Mouse (Mus musculus): ENCODE results near the gene Sema4d. TPM values are rescaled to one million over a fixed set of nuclear protein-coding genes. Genes with fewer than 3 reads are reported as not detected.
A peak's percentile ranks its signal among the peaks of the same experiment; 100 is the strongest.
"Not testable (repeated sequence)": the region's sequence is repeated elsewhere in the genome, so short reads cannot be mapped to it uniquely, and the experiment has no call there.

Sema4d gene
- total RNA-seq, 1 experiment from 2014 or later = 33.0 TPM

DNA sequence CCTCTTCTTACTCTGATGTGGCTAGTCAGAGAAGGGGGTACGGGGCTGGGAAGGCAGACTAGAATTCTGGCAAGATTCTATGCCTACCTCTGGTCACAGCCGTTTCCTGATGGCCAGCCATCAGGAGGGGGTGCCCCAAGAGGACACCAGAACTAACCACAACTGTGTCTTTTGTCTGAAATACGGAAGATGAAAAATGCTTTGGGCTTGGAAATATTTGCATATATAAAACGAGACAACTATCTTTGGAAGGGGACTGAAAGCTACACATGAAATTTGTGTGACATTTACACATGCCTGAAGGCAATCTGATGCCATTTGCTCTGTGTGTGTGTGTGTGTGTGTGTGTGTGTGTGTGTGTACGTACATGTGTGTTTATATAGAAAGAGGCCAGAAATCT lies 89.7 kb downstream of the Sema4d start:
- ATAC-seq (replicated peaks; ENCODE audit: low read depth, poor library complexity, severe bottlenecking) = no peak

DNA sequence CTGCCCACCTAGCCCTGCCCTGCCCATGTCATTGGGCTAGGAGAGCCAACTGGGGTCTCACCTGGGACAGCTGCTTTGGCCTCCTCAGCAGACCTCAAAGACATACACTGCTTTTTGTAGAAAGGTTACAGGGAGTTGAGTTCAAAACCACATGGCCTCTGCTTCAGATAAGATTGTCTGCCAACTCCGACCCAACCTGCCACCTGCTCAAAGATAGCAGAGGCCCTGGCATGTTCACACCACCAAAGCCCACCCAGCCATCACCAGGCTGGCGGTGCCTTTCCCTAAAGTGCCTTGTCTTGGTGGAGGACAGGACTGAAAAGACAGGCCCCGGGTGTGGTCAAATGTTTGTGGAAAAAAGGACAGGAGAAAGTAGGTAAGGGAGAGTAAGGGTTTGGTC lies 95.2 kb downstream of the Sema4d start:
- no peak for ATAC-seq (replicated peaks; ENCODE audit: low read depth, poor library complexity, severe bottlenecking)

DNA sequence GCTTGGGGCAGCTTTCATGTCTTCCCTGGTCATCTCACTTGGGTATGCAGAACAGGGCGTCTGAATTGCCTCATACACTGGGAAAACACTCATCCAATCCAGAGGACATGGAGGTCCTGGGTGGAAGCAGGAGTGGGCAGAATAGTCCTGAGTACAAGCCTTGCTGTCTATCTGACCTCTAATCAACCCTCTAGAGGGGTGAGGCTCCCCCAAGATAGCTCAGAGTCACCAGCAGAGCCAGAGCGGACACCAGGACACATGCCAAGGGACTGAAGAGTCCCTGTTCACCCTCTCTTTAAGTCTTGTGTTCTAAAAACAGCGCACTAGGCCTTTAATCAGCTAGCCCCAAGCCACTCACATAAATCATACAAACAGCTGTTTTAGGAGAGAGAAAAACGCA lies 95.7 kb downstream of the Sema4d start:
- no peak for ATAC-seq (replicated peaks; ENCODE audit: low read depth, poor library complexity, severe bottlenecking)

DNA sequence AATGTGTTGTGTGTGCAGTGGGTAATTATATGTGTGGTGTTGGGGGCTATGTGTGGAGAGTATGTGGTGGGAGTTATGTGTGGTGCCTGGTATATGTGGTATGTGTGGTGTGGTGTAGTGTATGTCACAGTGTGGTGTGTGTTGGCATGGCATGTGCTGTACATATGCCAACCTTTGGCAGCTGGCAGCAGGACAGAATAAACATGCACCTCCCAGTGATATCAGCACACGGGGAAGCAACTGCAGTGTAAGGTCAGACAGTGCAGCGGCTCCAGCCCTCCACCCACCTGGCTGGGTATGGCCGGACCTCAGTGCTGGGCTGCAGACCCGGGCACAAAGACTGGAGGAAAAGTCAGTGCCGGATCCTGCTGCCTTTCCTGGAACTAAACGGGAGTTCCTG lies 96.1 kb downstream of the Sema4d start:
- ATAC-seq (replicated peaks; ENCODE audit: low read depth, poor library complexity, severe bottlenecking) = 0 out of 2 replicates have a peak, but pooled peaks have one; percentile 12

DNA sequence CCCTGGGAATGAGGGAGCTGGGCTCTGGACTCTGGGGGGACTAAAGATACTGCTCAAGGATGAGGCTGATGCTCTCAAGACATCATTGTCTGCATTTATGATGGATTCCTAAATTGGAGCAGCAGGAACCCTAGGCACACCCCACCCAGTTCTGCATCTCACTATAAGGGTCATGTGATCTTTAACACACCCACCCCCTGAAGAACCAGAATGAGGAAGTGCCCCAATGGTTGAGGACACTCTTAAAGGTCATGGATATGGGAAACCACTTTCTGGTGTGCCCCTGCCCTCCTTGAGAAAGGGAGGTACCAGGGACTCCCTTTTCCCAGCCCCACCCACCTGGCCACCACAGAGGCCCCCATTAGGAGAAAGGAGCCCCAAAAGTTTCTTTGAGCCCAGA lies 97.1 kb downstream of the Sema4d start:
- peak; percentile 36 for ATAC-seq (replicated peaks; ENCODE audit: low read depth, poor library complexity, severe bottlenecking)

DNA sequence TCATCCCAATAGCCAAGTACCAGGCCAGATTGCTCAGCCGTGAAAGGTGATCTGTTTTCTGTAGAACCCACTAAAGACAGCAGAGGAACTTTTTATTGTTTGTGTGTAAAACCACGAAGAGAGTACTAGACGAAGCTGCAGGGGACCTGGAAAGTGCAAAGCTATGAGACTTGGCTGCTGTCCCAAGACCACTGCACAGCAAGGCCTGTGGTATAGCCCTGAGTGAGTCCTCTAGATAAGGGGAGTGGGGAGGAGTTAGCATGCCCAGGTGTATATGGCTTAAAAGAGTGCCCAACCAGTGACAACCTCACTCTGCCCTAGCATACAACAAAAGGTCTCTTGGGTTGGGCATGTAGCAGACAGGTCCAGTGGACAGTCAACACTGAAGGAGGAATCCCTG lies 104.9 kb downstream of the Sema4d start:
- ATAC-seq (replicated peaks; ENCODE audit: low read depth, poor library complexity, severe bottlenecking) = peak; percentile 28

DNA sequence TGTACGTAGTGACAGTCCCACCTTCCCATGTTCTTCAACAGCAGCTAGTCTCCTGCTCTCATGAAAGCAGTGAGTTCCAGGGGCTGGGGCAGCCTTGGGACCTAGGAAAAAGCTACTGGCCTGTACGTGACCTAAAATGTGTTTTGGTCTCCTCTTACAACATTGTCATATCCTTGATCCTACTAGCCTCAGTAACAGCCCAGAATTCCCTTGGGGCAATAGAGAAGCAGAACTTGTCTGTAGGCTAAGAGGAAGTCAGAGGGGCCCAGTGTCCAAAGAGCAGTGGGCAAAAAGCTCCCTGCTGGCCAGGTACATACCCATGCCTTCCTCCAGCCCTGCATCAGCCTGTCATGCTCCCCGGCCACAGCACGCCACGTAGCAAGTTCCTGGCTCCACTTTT lies 106.6 kb downstream of the Sema4d start:
- ATAC-seq (replicated peaks; ENCODE audit: low read depth, poor library complexity, severe bottlenecking) = no peak

DNA sequence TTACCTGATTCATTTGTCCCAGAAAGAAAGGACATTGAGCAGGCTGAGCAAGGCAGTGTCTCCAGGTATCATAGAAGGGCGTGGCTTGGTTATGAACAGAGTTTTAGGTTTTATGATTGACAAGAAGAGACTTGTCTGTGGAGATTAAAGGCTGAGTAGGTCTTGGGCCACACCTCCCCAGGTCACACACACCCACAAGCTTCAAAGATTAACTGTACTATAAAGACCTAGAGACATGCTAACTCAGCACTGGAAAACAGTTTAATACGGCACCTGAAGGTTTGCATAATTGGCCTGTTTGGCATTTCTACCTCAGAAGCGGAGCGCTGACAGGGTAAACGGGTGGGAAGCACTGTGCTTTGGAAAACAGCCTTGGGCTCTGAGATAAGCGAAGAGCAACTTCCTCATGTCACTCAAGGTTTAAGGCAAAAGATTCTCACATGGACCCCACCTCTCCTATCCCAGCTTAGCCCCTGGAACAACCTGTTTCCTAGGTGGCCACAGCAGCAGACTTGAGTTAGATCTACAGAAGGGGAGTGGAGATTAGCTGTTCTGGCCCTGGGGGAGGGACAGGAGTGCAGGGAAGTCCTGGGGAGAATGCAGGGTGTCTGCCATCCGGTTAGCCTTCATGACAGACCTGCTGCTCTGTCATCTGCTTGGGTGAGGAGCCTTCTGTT lies 108.1 kb downstream of the Sema4d start:
- peak; percentile 73 for ATAC-seq (replicated peaks; ENCODE audit: low read depth, poor library complexity, severe bottlenecking)

DNA sequence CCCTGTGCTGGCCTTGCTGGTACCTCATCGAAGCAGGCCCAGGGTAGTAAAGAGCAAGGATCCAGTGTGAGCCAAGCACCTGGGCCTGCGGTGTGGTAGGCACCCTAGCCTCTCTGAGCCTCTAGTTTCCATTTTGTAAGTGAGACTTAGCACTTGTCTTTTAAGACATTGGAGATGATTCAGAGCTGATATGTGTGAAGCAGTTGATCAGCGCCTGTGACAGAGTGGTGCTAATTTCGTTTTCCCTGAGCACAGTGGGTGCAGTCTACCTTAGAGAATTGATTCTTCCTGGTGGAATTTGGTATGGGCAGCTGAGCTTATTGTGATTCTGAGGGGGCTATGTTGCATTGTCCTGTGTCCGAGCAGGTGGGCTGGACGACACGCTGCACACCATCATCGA lies 111.9 kb downstream of the Sema4d start:
- no peak for ATAC-seq (replicated peaks; ENCODE audit: low read depth, poor library complexity, severe bottlenecking)

DNA sequence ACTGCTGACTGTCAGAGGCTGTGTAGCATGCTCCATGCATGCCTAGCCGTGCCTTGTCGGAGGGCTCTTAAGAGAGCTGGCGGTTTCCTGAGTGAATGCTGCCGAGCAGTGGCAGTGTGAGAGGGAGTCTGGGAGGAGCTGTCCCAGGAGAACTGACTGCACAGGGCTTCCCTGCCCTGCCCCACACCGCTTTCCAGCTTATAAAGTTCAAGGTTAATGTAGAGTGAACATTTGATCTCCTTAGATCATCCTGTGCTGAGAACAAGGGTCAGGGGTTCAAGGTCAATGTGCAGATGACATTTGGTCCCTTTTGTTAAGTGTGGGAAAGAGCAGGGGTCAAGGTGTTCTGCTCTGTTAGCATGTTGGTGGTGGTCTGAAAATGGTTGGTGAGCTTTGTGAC lies 112.5 kb downstream of the Sema4d start:
- no peak for ATAC-seq (replicated peaks; ENCODE audit: low read depth, poor library complexity, severe bottlenecking)

DNA sequence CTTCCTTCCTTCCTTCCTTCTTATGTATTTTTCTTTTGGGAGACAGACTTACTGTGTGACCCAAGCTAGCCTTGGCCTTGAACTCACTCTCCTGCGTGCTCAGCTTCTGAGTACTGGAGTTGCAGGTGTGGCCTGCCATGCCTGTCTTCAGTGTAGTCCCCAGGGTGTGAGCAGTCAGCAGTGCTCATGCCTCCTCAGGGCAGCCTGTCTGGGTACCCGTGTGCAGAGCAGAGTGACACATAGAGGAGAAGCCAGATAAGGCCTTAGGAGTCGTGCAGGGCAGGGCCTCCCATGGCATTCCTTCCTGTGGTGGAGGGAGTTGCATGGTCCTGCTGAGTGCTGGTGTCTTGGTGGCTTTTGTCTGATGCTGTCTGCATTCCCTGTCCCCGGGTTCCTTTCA lies 114.2 kb downstream of the Sema4d start:
- ATAC-seq (replicated peaks; ENCODE audit: low read depth, poor library complexity, severe bottlenecking) = no peak

DNA sequence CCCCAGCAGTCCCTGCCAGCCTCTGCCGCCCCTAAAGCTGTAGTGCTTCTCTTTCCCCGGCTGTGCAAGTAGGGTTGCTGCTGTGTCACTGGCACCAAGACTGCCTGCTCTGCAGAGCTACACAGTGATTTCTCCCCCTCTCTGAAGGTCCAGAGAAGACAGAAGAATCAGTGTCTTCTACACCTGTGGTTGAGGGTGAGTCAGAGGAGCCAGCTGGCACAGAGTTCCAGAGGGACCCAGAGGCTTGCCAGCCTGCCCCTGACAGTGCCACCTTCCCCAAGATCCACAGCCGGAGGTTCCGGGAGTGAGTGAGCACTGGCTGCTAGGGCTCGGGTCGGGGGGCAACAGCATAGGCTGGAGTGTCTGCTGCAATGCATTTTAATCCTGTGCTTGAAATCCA lies 114.9 kb downstream of the Sema4d start:
- no peak for ATAC-seq (replicated peaks; ENCODE audit: low read depth, poor library complexity, severe bottlenecking)

DNA sequence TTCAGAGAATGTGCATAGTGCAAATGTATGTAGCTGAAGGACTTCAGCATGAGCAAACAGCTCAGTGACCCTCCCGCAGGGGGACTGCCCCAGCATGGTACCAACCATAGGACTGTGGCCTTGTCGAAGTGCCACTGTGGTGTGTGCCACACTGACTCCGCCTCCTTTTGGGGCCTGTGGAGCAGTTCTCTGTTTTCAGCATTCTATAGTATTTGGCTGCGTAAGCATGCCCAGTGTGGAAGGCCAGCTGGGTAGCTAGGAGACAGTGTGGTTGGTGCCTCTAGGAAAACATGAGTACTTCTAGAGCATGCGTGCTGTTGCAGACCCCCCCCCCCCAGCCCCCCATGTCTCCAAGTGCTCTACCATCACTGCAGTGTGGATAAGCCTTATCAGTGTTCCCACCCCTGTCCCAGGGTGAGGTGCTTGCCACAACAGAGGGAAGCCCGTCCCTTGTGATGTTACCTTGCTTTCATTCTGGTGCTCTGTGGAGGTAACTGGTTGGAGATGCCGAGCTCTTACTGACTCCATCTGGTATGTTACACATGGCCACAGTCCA lies 115.8 kb downstream of the Sema4d start:
- ATAC-seq (replicated peaks; ENCODE audit: low read depth, poor library complexity, severe bottlenecking) = peak; percentile 59

DNA sequence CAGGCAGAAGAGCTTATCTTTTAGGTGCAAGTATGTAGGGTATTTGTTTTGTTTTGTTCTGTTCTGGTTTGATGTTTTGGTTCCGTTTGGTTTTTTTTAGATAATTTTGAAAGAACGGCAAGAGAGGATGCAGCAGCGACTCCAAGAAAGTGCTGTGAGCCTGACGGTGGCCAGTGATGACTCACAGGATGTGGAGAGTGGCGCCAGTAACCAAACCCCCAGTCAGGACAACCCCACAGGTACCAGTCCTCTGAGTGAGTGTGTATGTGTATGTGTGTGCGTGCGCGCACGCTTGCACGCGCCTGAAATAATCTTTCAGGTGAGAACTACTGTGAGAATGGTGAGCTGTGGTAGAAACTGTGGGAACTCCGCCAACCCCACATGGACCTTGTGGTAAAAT lies 116.5 kb downstream of the Sema4d start:
- ATAC-seq (replicated peaks; ENCODE audit: low read depth, poor library complexity, severe bottlenecking) = no peak

DNA sequence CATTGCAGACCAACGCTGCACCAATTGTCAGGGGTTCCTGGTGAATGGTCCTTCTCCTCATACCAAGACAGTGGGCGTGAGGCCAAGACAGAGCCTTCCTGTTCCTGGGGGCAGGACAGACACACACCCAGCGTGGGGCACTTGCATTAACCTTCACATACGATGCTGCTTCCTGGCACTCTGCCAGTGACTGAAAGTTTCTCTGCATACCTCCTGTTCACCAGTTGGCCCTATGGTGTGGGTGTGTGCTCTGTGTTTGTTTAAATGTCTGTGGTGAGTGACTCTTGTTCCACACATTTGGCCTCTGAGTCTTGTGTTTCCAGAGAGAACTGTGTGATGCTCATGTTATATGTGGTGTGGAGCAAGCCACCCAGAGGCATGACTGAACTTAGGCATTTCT lies 116.9 kb downstream of the Sema4d start:
- 0 out of 2 replicates have a peak, but pooled peaks have one; percentile 23 for ATAC-seq (replicated peaks; ENCODE audit: low read depth, poor library complexity, severe bottlenecking)

DNA sequence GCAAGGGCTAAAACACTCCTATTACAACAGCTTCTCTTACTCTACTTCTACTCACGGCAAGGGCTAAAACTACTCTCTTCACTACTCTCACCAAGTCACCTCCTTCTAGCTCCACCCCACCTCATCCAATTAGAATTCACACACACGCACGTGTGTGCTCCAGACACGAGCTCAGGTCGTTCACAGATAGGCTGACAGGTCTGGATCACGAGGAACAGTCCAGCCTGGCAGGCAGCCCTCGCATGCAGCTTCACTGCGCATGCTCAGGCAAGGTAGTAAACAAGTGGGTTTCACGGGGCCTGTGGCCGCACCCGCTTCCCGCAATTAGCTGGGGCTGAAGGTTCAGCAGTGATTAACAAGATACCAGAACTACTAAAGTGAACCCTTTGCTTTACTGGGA lies 125.4 kb downstream of the Sema4d start:
- ATAC-seq (replicated peaks; ENCODE audit: low read depth, poor library complexity, severe bottlenecking) = not testable (repeated sequence)

DNA sequence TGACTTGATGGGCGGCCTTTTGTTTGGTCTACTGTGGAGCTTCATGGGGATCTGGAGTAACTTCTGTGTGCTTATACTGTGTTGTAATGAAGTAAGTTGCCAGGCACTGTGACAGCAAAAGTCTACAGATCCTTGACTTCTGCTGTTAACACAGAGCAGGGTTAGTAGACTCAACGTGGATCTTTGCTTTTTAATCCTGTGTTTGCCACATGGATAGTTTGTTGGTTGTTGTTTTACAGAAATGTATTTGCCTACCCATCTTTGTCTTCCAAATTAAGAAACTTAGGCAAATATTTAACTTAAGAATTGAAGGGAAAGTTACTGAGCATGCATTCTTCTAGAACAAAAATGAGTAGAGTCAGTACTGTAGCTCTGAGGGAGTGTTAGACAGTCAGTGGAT lies 130.0 kb downstream of the Sema4d start:
- ATAC-seq (replicated peaks; ENCODE audit: low read depth, poor library complexity, severe bottlenecking) = no peak

DNA sequence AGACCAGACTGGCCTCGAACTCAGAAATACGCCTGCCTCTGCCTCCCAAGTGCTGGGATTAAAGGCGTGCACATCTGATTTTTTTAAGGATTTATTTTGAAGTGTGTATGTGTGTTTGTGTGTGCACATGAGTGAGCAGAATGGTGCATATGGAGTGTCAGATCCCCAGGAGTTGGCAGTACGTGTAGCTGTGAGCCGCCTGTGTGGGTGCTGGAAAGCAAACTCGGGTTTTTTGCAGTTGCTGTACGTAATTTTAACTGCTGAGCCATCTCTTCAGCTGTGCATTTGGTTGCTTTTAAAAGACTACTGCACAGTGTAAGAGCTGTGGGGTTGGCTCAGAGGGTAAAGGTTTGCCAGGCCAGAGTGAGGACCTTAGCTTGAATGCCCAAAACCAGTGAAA lies 134.0 kb downstream of the Sema4d start:
- ATAC-seq (replicated peaks; ENCODE audit: low read depth, poor library complexity, severe bottlenecking) = no peak

DNA sequence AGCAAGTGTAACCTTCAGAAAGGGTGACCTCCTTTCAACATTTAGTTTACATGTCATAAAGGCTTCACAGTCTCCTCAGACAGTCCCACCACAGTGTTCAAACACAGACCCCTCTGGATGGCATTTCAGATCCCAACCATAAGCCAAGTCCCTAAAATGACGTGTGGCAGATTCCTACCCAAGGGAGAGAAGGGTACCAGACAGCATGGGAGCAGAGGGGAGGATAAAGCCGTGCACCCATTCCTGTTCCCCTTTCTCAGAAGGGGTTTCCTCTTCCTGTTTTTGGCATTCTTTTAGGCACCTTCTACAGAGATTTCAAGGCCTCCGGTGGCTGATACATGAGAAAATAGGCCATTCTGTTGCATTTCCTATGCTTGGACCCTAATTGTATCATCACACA lies 135.5 kb downstream of the Sema4d start:
- no peak for ATAC-seq (replicated peaks; ENCODE audit: low read depth, poor library complexity, severe bottlenecking)

DNA sequence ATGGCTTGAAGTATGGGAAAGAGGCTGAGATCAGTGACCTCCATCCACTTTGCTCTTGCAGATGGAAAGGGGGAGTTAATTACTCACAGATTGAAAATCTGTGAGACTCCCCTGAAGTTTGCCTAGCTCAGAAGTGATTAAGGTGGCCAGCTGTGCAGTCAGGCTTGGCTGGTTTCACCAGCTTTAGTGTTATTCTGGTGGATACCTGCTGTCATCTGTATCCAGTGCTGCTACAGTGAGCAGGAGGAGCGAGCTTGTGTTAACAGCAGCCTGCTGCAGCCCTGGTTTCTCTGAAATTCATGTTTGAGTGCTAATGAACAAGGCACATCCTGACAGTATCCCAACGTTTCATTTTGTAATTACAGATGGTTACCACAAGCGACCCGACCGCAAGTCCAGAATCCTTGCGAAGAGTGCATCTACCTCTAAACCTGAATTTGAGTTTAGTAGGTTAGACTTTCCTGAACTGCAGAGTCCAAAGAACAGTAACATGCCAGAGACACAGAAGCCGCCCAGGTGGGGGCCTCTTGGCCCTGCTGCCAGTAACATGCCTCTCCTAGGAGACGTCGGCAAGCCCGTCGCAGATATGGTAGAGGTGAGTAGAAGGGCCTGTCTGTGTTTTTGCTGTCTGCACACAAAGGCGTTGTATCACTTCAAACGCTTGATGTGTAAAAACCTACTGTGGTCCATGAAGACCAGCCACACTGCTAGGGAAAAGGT lies 136.9 kb downstream of the Sema4d start:
- ATAC-seq (replicated peaks; ENCODE audit: low read depth, poor library complexity, severe bottlenecking) = no peak

DNA sequence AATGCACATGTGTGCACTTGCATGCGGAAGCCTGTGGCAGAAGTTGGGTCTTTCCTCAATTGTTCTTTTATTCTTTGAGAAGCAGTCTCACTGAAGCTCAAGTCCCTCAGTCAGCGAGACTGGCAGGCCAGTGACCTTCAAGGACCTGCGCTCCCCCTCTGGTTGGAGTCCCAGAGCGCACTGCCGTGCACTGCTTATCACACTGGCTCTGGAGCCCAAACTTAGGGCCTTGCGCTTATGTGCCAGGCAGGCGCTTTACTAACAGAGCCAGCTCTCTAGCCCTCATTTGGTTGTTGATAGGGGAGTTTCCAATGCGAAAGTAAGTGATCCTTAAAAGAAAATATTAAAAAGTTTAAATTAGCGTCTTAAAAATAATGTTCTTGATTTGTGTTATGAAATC lies 139.6 kb downstream of the Sema4d start:
- ATAC-seq (replicated peaks; ENCODE audit: low read depth, poor library complexity, severe bottlenecking) = no peak

DNA sequence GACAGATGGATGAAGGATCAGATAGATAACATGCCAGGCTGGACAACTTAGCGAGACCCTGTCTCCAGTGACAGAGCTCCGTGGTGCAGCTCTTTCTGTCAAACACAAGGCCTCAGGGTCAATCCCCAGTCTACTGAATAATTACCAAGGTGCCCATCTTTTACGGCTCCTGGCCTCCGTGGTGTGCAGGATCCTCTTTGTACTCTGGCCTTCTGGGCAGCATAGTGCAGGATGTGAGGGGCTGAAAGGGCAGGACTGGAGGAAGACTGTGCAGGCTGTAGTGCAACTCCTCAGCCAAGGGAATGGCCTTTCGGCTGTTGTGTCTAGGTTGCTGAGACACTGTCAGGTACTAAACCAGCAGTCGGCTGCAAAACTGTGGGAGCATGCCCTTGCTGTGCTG lies 140.4 kb downstream of the Sema4d start:
- ATAC-seq (replicated peaks; ENCODE audit: low read depth, poor library complexity, severe bottlenecking) = no peak

Data from common myeloid progenitor, adult 5-6 weeks (primary cell).